Mouse (Mus musculus) heart, embryonic 13.5 days (tissue): Measurements from ENCODE around the gene Lcorl. TPM values are rescaled to one million over a fixed set of nuclear protein-coding genes. Genes with fewer than 3 reads are reported as not detected.
A peak's percentile ranks its signal among the peaks of the same experiment; 100 is the strongest.

Experiments
- ATAC-seq: fragments of 200-750 bp; cut with Nextera tagmentation; 2 replicates; pipeline ENCODE4 v1.8.0; 2017; ENCODE audit warnings: moderate TSS enrichment; ENCODE audit not compliant: insufficient number of reproducible peaks, low FRiP score, low TSS enrichment; ENCODE audit errors: extremely low read depth
- H3K27ac ChIP-seq: fragments of 300-500 bp; sonication (generic); replicated peaks from 2 replicates; pipeline ENCODE4 v1.5.1; 2015; ENCODE audit warnings: moderate library complexity, mild to moderate bottlenecking, inconsistent platforms
- H3K27me3 ChIP-seq: fragments of 300-500 bp; sonication (generic); replicated peaks from 2 replicates; pipeline ENCODE4 v1.6.1; 2015; ENCODE audit warnings: mild to moderate bottlenecking, inconsistent platforms
- H3K36me3 ChIP-seq: fragments of 300-500 bp; sonication (generic); 2 replicates; pipeline ENCODE4 v1.6.1; 2015; ENCODE audit warnings: mild to moderate bottlenecking, inconsistent platforms
- H3K4me1 ChIP-seq: fragments of 300-500 bp; sonication (generic); 2 replicates; pipeline ENCODE4 v1.6.1; 2015; ENCODE audit warnings: inconsistent platforms
- H3K4me2 ChIP-seq: fragments of 300-500 bp; sonication (generic); 2 replicates; pipeline ENCODE4 v1.6.1; 2015; ENCODE audit warnings: inconsistent platforms, mild to moderate bottlenecking, moderate library complexity
- H3K4me3 ChIP-seq: fragments of 300-500 bp; sonication (generic); 2 replicates; pipeline ENCODE4 v1.5.1; 2015; ENCODE audit warnings: moderate library complexity, mild to moderate bottlenecking, inconsistent platforms
- H3K9ac ChIP-seq: fragments of 300-500 bp; sonication (generic); 2 replicates; pipeline ENCODE4 v1.6.1; 2015; ENCODE audit warnings: inconsistent platforms, mild to moderate bottlenecking, moderate library complexity
- H3K9me3 ChIP-seq: fragments of 300-500 bp; sonication (generic); 2 replicates; pipeline ENCODE4 v1.6.1; 2016; ENCODE audit warnings: inconsistent platforms
- WGBS: fragments of 180-500 bp; shearing (Covaris S2); methylation state at CpG from one replicate; pipeline ENCODE4 v1.1.7; 2015; ENCODE audit warnings: mixed read lengths; 5-methylcytosine and 5-hydroxymethylcytosine counted together
- polyA plus RNA-seq: library from polyadenylated mRNA; unstranded; fragments of >200 nt; fragmentation: Nextera tagmentation; extraction: Ambion mirVana; gene quantifications from 2 replicates; pipeline ENCODE4 v1.2.1, GENCODE M21; 2015

The Lcorl gene
- polyA plus RNA-seq, 1 experiment from 2014 or later = 16.4 TPM

DNA sequence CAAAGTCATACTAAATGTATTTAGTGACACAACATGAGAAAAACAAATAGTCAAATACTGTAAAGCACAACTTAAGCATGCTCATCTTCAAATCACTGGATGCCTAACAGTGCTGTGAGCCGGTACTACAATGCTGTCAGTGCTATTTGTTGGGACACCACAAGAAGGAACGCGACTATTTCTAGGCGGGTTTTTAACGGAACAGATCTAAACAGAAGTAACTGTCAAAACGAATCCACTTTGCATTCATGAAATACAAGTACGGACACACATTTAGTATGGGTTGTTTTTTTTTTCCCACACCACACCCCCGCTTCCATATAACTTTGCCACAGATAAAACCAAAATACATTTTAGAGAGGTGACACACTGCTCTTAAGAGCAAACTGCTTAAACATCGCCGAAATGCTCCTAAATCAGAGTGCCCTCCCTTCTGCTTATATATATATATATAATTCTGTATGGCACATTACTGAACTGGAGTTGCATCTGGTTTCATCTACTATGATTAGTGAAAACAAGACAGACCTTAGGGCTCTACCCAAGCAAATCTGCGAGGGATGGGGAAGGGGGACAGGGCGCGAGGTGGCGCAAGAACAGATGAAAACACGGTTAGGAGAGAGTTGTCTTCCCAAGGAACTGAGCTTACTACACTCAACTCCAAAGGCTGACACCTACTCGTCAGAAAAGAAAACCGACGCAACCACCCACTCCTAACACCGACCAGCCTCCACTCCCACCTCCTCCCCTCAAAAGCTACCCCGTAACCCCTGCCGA is 1.7 kb downstream of the Lcorl start:
- Histone ChIP-seq H3K27ac (peak overlapping the region; percentile 99), H3K9ac (peak overlapping the region; percentile 98), H3K4me1 (peaks cover 8% of the 10 kb centered on the region), H3K9me3 (no peaks in the 10 kb centered on the region), H3K4me3 (peak overlapping the region; percentile 94), H3K36me3 (no peaks in the 10 kb centered on the region), H3K4me2 (peak overlapping the region; percentile 89), H3K27me3 (no peaks in the 10 kb centered on the region)
- ATAC-seq = no peak
- WGBS = 21% methylated on average over 21 of the region's 21 CpGs

DNA sequence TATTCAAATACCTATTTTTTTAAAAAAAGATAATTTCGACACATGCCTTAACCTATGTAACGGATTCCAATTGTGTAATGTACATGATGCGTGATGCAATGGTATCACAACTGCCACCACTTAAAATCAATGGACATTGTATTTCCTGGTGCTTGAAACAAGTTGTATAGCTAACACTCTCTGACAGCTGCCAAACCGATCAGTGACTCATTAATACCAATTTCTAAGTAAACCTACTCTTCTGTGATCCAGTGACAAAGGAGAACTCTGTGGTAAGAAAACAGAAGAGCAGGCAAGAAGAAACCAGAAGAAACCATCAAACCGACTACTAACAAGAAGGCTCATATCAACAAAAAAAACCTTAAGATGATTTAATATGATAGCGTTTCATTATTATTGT is 12.7 kb downstream of the Lcorl start:
- H3K9ac ChIP-seq = no peak overlapping the region
- no peak for ATAC-seq
- H3K4me2 ChIP-seq = no peak overlapping the region
- H3K36me3 ChIP-seq = no peaks in the 10 kb centered on the region
- no peaks in the 10 kb centered on the region for H3K27me3 ChIP-seq
- H3K4me1 ChIP-seq = no peaks in the 10 kb centered on the region
- 89% methylated on average over 6 of the region's 6 CpGs for WGBS
- no peaks in the 10 kb centered on the region for H3K9me3 ChIP-seq
- no peak overlapping the region for H3K27ac ChIP-seq
- H3K4me3 ChIP-seq = no peak overlapping the region

DNA sequence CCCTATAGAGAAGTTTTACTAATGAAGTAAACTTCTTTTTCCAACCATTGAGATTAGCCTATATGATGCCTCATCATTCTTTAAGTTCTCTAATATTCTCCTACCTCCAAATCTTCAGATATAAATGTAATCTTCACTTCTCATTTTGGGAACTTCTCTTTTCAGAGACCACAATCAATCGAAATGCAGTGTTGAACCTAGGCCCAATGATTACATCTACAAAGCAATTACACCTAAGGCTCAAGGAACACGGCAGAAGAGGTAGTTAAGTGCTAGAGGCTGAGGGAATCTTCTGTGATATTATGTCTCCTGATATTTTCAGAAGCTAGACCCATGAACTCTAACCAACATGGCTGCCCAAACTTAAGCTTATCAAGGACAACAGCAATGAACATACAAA is 22.3 kb downstream of the Lcorl start:
- Histone ChIP-seq H3K4me3 (no peak overlapping the region), H3K27ac (no peak overlapping the region), H3K36me3 (no peaks in the 10 kb centered on the region), H3K9ac (no peak overlapping the region), H3K9me3 (no peaks in the 10 kb centered on the region), H3K27me3 (no peaks in the 10 kb centered on the region), H3K4me1 (no peaks in the 10 kb centered on the region), H3K4me2 (no peak overlapping the region)
- ATAC-seq = no peak
- 87% methylated on average over 2 of the region's 2 CpGs for WGBS

DNA sequence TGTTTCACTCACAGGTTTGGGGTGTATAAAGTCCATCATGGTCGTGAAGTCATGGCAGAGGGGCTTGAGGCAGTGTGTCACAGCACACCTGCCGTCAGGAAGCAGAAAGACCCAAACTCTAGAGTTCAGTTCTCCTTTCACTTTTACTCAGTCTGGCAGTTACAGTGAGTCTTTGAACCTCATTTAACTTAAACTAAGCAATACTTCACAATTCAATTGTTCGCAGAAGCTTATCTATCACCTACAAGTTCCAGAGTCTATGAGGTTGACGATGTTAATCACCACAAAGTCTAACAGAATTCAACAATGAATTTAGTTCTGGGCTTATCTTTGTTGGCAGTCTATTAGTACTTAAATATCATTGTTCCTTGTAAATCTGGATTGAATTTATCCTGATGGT is 45.9 kb downstream of the Lcorl start:
- Histone ChIP-seq H3K4me1 (no peaks in the 10 kb centered on the region), H3K27me3 (no peaks in the 10 kb centered on the region), H3K9me3 (peaks cover 24% of the 10 kb centered on the region), H3K9ac (no peak overlapping the region), H3K4me2 (no peak overlapping the region), H3K27ac (no peak overlapping the region), H3K4me3 (no peak overlapping the region), H3K36me3 (peaks cover 25% of the 10 kb centered on the region)
- no peak for ATAC-seq
- WGBS = 93% methylated on average over 4 of the region's 4 CpGs

DNA sequence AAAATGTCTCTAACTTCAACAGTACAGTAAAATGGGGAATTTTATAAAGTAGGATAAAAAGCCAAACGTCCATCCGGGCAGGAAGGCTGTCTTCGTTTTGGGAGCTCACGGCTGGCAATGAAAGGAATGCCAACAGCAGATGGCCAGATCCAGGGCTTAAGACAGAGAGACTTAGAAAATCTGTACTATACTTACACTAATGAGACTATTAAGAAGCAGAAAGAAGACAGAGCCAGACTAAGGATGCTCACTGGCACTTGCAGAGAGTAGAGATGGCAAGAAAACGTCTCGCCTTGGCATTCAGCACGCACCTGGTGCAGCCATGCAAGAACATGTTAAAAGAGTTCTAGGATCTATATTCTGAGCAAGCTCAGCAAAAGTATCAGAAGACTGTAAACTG is 65.6 kb downstream of the Lcorl start:
- Histone ChIP-seq H3K4me2 (no peak overlapping the region), H3K4me3 (no peak overlapping the region), H3K9me3 (no peaks in the 10 kb centered on the region), H3K9ac (no peak overlapping the region), H3K27me3 (no peaks in the 10 kb centered on the region), H3K27ac (no peak overlapping the region), H3K4me1 (no peaks in the 10 kb centered on the region), H3K36me3 (peaks cover 10% of the 10 kb centered on the region; the same call in 1 of the 2 replicates)
- no peak for ATAC-seq
- 85% methylated on average over 7 of the region's 7 CpGs for WGBS

DNA sequence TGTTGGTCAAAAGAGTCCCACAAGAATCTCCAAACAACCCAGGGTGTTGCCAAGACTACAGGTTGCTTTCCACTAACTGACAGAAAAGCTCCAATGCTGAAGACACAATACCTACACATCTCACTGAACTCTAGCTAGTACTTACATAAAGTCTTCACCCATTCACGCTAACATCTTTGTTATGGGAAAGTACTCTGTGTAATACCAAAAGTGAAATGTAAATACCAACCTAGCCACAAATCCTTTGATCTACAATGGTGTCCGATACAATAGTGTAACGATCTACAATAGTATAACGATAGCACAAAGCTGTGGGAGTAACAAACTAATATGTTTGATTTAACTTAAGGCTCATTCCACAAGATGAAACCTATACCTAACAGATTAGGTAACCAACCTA is 67.2 kb downstream of the Lcorl start:
- Histone ChIP-seq H3K9ac (no peak overlapping the region), H3K9me3 (no peaks in the 10 kb centered on the region), H3K4me3 (no peak overlapping the region), H3K27ac (no peak overlapping the region), H3K36me3 (peaks cover 10% of the 10 kb centered on the region; the same call in 1 of the 2 replicates), H3K4me2 (no peak overlapping the region), H3K4me1 (no peaks in the 10 kb centered on the region), H3K27me3 (no peaks in the 10 kb centered on the region)
- 91% methylated on average over 4 of the region's 4 CpGs for WGBS
- ATAC-seq = no peak

DNA sequence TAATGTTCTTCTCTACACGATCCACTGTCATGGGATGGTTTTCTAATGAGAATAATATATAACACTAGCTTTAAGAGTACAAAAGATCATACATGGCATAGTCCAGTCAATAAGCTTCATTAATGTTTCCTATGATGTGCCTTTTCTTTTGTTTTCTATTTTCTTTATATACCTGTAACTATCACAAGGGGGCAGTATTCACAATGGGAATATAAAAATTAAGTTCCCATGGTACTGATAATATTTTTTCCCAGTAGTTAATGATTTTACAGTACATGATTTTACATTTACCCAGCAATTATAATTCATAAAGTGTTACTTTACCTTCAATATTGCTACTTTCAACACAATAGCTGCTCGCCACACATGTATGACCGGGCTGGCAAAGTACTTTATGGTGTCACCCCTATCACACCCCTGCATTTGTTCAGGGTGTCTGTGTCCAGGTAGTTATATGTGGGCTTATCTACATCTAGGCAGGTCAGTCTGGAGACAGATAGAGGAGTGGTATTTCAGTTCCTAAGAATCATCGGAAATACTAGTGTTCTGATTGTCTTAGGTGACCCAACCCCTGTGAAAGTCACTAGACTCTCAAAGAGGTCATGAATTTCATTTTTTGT is 99.8 kb downstream of the Lcorl start:
- Histone ChIP-seq H3K9ac (no peak overlapping the region), H3K27me3 (no peaks in the 10 kb centered on the region), H3K4me1 (no peaks in the 10 kb centered on the region), H3K4me3 (no peak overlapping the region), H3K36me3 (no peaks in the 10 kb centered on the region), H3K27ac (no peak overlapping the region), H3K4me2 (no peak overlapping the region), H3K9me3 (no peaks in the 10 kb centered on the region)
- ATAC-seq = no peak
- 87% methylated on average over 4 of the region's 4 CpGs for WGBS

DNA sequence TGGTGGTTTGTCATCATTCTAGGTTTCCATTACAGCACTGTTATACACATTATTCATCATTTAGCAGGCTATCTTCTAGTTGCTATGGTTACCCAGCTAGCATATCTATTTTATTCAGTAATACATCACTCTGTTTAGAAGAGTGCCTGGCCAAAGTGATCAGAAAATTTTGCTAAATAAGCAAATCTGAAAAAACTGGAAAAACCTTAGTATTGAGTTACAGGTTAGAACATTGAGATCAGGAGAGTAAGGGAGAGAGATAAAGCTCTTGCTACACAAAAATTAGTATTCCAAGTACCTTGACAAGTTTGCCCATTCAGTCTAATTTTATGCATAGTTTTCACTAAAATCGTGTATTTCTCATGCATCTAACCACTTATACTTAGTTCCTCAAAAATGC is 119.5 kb downstream of the Lcorl start:
- no peak overlapping the region for H3K4me2 ChIP-seq
- H3K9ac ChIP-seq = no peak overlapping the region
- ATAC-seq = no peak
- H3K4me3 ChIP-seq = no peak overlapping the region
- H3K27ac ChIP-seq = no peak overlapping the region
- H3K4me1 ChIP-seq = no peaks in the 10 kb centered on the region
- peaks cover 28% of the 10 kb centered on the region for H3K36me3 ChIP-seq
- no peaks in the 10 kb centered on the region for H3K9me3 ChIP-seq
- no peaks in the 10 kb centered on the region for H3K27me3 ChIP-seq
- 84% methylated on average over 1 of the region's 1 CpGs for WGBS

DNA sequence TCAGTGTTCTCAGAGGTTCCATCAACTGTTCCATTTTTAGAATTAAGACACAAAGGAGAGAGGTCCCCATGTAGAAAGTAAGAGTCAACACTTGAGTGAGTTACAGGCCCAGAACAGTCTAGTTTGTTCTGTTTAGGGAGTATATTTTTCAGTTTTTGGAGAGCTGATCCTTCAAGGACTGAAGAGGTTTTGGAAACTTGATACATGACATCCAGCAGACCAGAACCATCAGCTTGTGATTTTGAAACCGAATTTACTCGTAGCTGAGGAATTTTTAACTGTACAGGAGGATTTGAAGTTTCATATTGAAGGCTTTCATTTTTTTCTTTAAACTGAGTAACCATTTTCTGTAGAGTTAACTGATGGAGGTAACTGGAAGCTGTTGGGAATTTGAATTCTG is 123.7 kb downstream of the Lcorl start:
- ATAC-seq = no peak
- Histone ChIP-seq H3K9me3 (no peaks in the 10 kb centered on the region), H3K27me3 (no peaks in the 10 kb centered on the region), H3K4me1 (no peaks in the 10 kb centered on the region), H3K36me3 (peaks cover 15% of the 10 kb centered on the region), H3K9ac (no peak overlapping the region), H3K27ac (no peak overlapping the region), H3K4me2 (no peak overlapping the region), H3K4me3 (no peak overlapping the region)
- 92% methylated on average over 2 of the region's 2 CpGs for WGBS

DNA sequence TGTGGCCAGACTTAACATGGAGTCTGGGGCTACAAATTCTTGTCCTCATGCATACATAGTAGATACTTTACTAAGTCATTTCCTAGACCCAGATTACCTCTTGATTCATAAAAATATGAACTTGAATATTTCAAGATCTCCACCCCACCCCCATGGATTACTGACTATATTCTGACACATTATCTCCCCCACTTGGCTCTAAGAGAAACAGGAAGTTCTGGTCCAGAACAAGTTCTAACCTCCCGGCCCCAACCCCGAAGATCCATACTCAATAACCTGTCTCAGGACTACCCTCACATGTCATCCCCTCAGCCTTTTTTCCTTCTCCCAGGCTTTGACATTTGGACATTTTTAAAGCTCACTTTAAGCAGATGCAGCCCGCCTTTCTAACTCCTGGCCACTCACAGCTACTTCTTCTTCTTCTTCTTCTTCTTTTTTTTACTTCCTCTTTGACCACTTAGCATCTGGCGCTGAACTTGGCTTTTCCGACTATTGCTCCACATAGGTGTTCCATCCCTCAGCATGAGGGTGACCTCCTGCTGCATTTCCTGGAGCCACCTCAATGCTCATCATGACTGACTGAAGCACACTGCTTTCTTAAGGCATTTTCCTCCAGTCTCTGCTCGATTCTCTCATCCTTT is 138.4 kb downstream of the Lcorl start:
- Histone ChIP-seq H3K9ac (no peak overlapping the region), H3K4me1 (0 out of 2 replicates have a peak, but pooled peaks cover 2% of the 10 kb centered on the region), H3K27me3 (no peaks in the 10 kb centered on the region), H3K27ac (no peak overlapping the region), H3K4me3 (no peak overlapping the region), H3K9me3 (no peaks in the 10 kb centered on the region), H3K36me3 (no peaks in the 10 kb centered on the region), H3K4me2 (no peak overlapping the region)
- ATAC-seq = no peak
- WGBS = 84% methylated on average over 6 of the region's 6 CpGs

DNA sequence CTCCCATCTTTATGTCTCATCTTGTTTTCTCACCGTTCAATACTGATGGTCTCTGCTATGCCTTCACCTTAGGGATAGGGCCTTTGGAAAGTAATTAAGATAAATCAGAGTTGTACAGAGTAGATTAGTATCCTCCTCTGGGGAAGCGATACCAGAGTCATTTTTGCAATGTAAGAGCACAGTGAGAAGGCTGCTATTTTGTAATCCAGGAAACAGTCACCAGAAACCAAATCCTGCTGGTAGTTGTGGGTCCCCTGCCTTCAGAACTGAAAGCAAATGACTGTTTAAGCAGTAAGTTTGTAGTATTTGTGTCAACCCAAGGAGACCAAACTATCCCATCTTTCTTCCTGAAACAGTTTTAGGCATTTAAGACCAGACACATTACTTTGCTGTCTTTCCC is 147.8 kb downstream of the Lcorl start:
- H3K4me1 ChIP-seq = no peaks in the 10 kb centered on the region
- ATAC-seq = no peak
- no peaks in the 10 kb centered on the region for H3K9me3 ChIP-seq
- WGBS = 90% methylated on average over 2 of the region's 2 CpGs
- H3K27me3 ChIP-seq = no peaks in the 10 kb centered on the region
- H3K36me3 ChIP-seq = peaks cover 26% of the 10 kb centered on the region
- H3K4me3 ChIP-seq = no peak overlapping the region
- no peak overlapping the region for H3K4me2 ChIP-seq
- no peak overlapping the region for H3K27ac ChIP-seq
- H3K9ac ChIP-seq = no peak overlapping the region
